Mouse (Mus musculus): ENCODE data around the gene Rhof.
"Not testable (repeated sequence)": the region's sequence is repeated elsewhere in the genome, so short reads cannot be mapped to it uniquely, and the experiment has no call there.

Rhof gene

GRCm38 (mm10) chr5:123067395-123067995, 65.0 kb downstream of the Rhof start:
- peak; percentile 75 for DNase-seq (ENCODE audit: low spot score)

- peak; percentile 91 for DNase-seq (ENCODE audit: low spot score)
Measured at GRCm38 (mm10) chr5:123064207-123064606, 68.3 kb downstream of the Rhof start.

GRCm38 (mm10) chr5:123063141-123063540, 69.4 kb downstream of the Rhof start:
- no peak for DNase-seq (ENCODE audit: low spot score)

- DNase-seq (ENCODE audit: low spot score): not testable (repeated sequence)
Measured at GRCm38 (mm10) chr5:123061402-123061749, 71.1 kb downstream of the Rhof start.

- DNase-seq (ENCODE audit: low spot score): no peak
Measured at GRCm38 (mm10) chr5:123060706-123061401, 71.6 kb downstream of the Rhof start.

- peak; percentile 73 for DNase-seq (ENCODE audit: low spot score)
Measured at GRCm38 (mm10) chr5:123059757-123060520, 72.6 kb downstream of the Rhof start.

- DNase-seq (ENCODE audit: low spot score): no peak
Measured at GRCm38 (mm10) chr5:123058251-123059102, 74.0 kb downstream of the Rhof start.

- DNase-seq (ENCODE audit: low spot score): peak; percentile 100
Measured at GRCm38 (mm10) chr5:123057366-123058250, 74.9 kb downstream of the Rhof start.

Data from embryo, embryonic 10.5 days (tissue).